Mouse (Mus musculus): ENCODE results near the gene Ccdc47. TPM values are rescaled to one million over a fixed set of nuclear protein-coding genes. Genes with fewer than 3 reads are reported as not detected.
"Not testable (repeated sequence)": the region's sequence is repeated elsewhere in the genome, so short reads cannot be mapped to it uniquely, and the experiment has no call there.

The Ccdc47 gene
- polyA plus RNA-seq, 1 experiment = 80.1 TPM

GRCm38 (mm10) chr11:106215450-106215859, 689 bp downstream of the Ccdc47 start:
- H3K27ac ChIP-seq (replicated peaks; ENCODE audit: low read depth, low read length) = peak overlapping the region; percentile 79
- H3K4me3 ChIP-seq (ENCODE audit: insufficient read depth, low read depth, low read length) = peak overlapping the region; percentile 86
- peaks cover 6% of the 10 kb centered on the region; the same call in 1 of the 2 replicates for H3K4me1 ChIP-seq (ENCODE audit: control insufficient read depth, insufficient read depth, insufficient read length, low read length)

- H3K4me1 ChIP-seq (ENCODE audit: control insufficient read depth, insufficient read depth, insufficient read length, low read length) = peaks cover 6% of the 10 kb centered on the region; the same call in 1 of the 2 replicates
- H3K27ac ChIP-seq (replicated peaks; ENCODE audit: low read depth, low read length) = no peak overlapping the region
- H3K4me3 ChIP-seq (ENCODE audit: insufficient read depth, low read depth, low read length) = peak overlapping the region; percentile 29; the same call in 1 of the 2 replicates
Observed at GRCm38 (mm10) chr11:106214856-106215255, 1.3 kb downstream of the Ccdc47 start.

- no peak overlapping the region for H3K4me3 ChIP-seq (ENCODE audit: insufficient read depth, low read depth, low read length)
- H3K27ac ChIP-seq (replicated peaks; ENCODE audit: low read depth, low read length) = no peak overlapping the region
- H3K4me1 ChIP-seq (ENCODE audit: control insufficient read depth, insufficient read depth, insufficient read length, low read length) = peaks cover 6% of the 10 kb centered on the region; the same call in 1 of the 2 replicates
Observed at GRCm38 (mm10) chr11:106212771-106213170, 3.4 kb downstream of the Ccdc47 start.

- Histone ChIP-seq H3K27ac (replicated peaks; ENCODE audit: low read depth, low read length) (0 out of 2 replicates have a peak within 1 kb of the TSS, but pooled peaks have one; percentile 6), H3K4me1 (ENCODE audit: control insufficient read depth, insufficient read depth, insufficient read length, low read length) (no peaks in the 10 kb centered on the region), H3K4me3 (ENCODE audit: insufficient read depth, low read depth, low read length) (no peak within 1 kb of the TSS)
Observed at GRCm38 (mm10) chr11:106202123-106202465, 14.1 kb downstream of the Ccdc47 start, which contains the start of gene Strada. Strada (minus strand) TSS chr11:106202168.

- no peaks in the 10 kb centered on the region for H3K4me1 ChIP-seq (ENCODE audit: control insufficient read depth, insufficient read depth, insufficient read length, low read length)
- H3K27ac ChIP-seq (replicated peaks; ENCODE audit: low read depth, low read length) = 0 out of 2 replicates have a peak overlapping the region, but pooled peaks have one; percentile 6
- H3K4me3 ChIP-seq (ENCODE audit: insufficient read depth, low read depth, low read length) = no peak overlapping the region
Observed at GRCm38 (mm10) chr11:106201337-106202122, 14.6 kb downstream of the Ccdc47 start.

GRCm38 (mm10) chr11:106200756-106201155, 15.4 kb downstream of the Ccdc47 start:
- H3K4me3 ChIP-seq (ENCODE audit: insufficient read depth, low read depth, low read length) = no peak overlapping the region
- H3K27ac ChIP-seq (replicated peaks; ENCODE audit: low read depth, low read length) = no peak overlapping the region; the same call in 1 of the 2 replicates
- no peaks in the 10 kb centered on the region for H3K4me1 ChIP-seq (ENCODE audit: control insufficient read depth, insufficient read depth, insufficient read length, low read length)

GRCm38 (mm10) chr11:106199997-106200396, 16.1 kb downstream of the Ccdc47 start:
- H3K4me3 ChIP-seq (ENCODE audit: insufficient read depth, low read depth, low read length); H3K27ac ChIP-seq (replicated peaks; ENCODE audit: low read depth, low read length); H3K4me1 ChIP-seq (ENCODE audit: control insufficient read depth, insufficient read depth, insufficient read length, low read length): not testable (repeated sequence)

GRCm38 (mm10) chr11:106198277-106198676, 17.9 kb downstream of the Ccdc47 start:
- H3K4me3 ChIP-seq (ENCODE audit: insufficient read depth, low read depth, low read length) = no peak overlapping the region
- H3K4me1 ChIP-seq (ENCODE audit: control insufficient read depth, insufficient read depth, insufficient read length, low read length) = no peaks in the 10 kb centered on the region
- H3K27ac ChIP-seq (replicated peaks; ENCODE audit: low read depth, low read length) = no peak overlapping the region

- Histone ChIP-seq H3K4me1 (ENCODE audit: control insufficient read depth, insufficient read depth, insufficient read length, low read length) (peaks cover 3% of the 10 kb centered on the region; the same call in 1 of the 2 replicates), H3K4me3 (ENCODE audit: insufficient read depth, low read depth, low read length) (no peak overlapping the region), H3K27ac (replicated peaks; ENCODE audit: low read depth, low read length) (no peak overlapping the region)
Observed at GRCm38 (mm10) chr11:106195341-106195740, 20.8 kb downstream of the Ccdc47 start.

GRCm38 (mm10) chr11:106194891-106195290, 21.3 kb downstream of the Ccdc47 start:
- Histone ChIP-seq H3K27ac (replicated peaks; ENCODE audit: low read depth, low read length) (no peak overlapping the region), H3K4me1 (ENCODE audit: control insufficient read depth, insufficient read depth, insufficient read length, low read length) (peaks cover 3% of the 10 kb centered on the region; the same call in 1 of the 2 replicates), H3K4me3 (ENCODE audit: insufficient read depth, low read depth, low read length) (no peak overlapping the region)

- Histone ChIP-seq H3K4me3 (ENCODE audit: insufficient read depth, low read depth, low read length) (peak overlapping the region; percentile 75), H3K4me1 (ENCODE audit: control insufficient read depth, insufficient read depth, insufficient read length, low read length) (peaks cover 3% of the 10 kb centered on the region; the same call in 1 of the 2 replicates), H3K27ac (replicated peaks; ENCODE audit: low read depth, low read length) (peak overlapping the region; percentile 90)
Observed at GRCm38 (mm10) chr11:106194155-106194541, 22.0 kb downstream of the Ccdc47 start.

- Histone ChIP-seq H3K4me3 (ENCODE audit: insufficient read depth, low read depth, low read length) (peak overlapping the region; percentile 82), H3K4me1 (ENCODE audit: control insufficient read depth, insufficient read depth, insufficient read length, low read length) (peaks cover 3% of the 10 kb centered on the region; the same call in 1 of the 2 replicates), H3K27ac (replicated peaks; ENCODE audit: low read depth, low read length) (peak overlapping the region; percentile 90)
Observed at GRCm38 (mm10) chr11:106193371-106194154, 22.6 kb downstream of the Ccdc47 start.

GRCm38 (mm10) chr11:106192657-106193370, 23.3 kb downstream of the Ccdc47 start:
- H3K4me1 ChIP-seq (ENCODE audit: control insufficient read depth, insufficient read depth, insufficient read length, low read length) = peaks cover 3% of the 10 kb centered on the region; the same call in 1 of the 2 replicates
- peak overlapping the region; percentile 82 for H3K4me3 ChIP-seq (ENCODE audit: insufficient read depth, low read depth, low read length)
- peak overlapping the region; percentile 58 for H3K27ac ChIP-seq (replicated peaks; ENCODE audit: low read depth, low read length)

- H3K4me1 ChIP-seq (ENCODE audit: control insufficient read depth, insufficient read depth, insufficient read length, low read length) = peaks cover 3% of the 10 kb centered on the region; the same call in 1 of the 2 replicates
- H3K27ac ChIP-seq (replicated peaks; ENCODE audit: low read depth, low read length) = no peak overlapping the region
- no peak overlapping the region for H3K4me3 ChIP-seq (ENCODE audit: insufficient read depth, low read depth, low read length)
Observed at GRCm38 (mm10) chr11:106192241-106192640, 23.9 kb downstream of the Ccdc47 start.

- Histone ChIP-seq H3K4me3 (ENCODE audit: insufficient read depth, low read depth, low read length) (no peak overlapping the region), H3K27ac (replicated peaks; ENCODE audit: low read depth, low read length) (no peak overlapping the region), H3K4me1 (ENCODE audit: control insufficient read depth, insufficient read depth, insufficient read length, low read length) (peaks cover 3% of the 10 kb centered on the region; the same call in 1 of the 2 replicates)
Observed at GRCm38 (mm10) chr11:106191716-106192115, 24.4 kb downstream of the Ccdc47 start.

Measured in brown adipose tissue, adult 24 weeks (tissue).